Mouse (Mus musculus) layer of hippocampus, postnatal 14 days (tissue): ENCODE measurements around the gene Exosc5. TPM values are rescaled to one million over a fixed set of nuclear protein-coding genes. Genes with fewer than 3 reads are reported as not detected.

Source experiments
- DNase-seq, 2 experiments: peaks; one replicate each; pipeline ENCODE4 v3.0.0; 2021 to 2022; ENCODE audit warnings: low spot score in 2 of 2, mixed read lengths in 1 of 2
- total RNA-seq, 2 experiments: library from RNA; stranded (reverse); gene quantifications; 2 replicates each; pipeline ENCODE4 v1.2.3; 2021

Gene Exosc5
- total RNA-seq, 2 experiments from 2014 or later: 29.3 to 29.8 TPM

- DNase-seq: no peak
Measured at GRCm38 (mm10) chr7:25704716-25705364, 45.9 kb downstream of the Exosc5 start.

- no peak for DNase-seq
Measured at GRCm38 (mm10) chr7:25705801-25706251, 46.9 kb downstream of the Exosc5 start.

- DNase-seq: no peak
Measured at GRCm38 (mm10) chr7:25706578-25707170, 47.7 kb downstream of the Exosc5 start.

GRCm38 (mm10) chr7:25707581-25708292, 48.8 kb downstream of the Exosc5 start:
- DNase-seq: no peak

- peak in 1 of 2 experiments; percentile 53 for DNase-seq
Measured at GRCm38 (mm10) chr7:25709961-25710360, 51.0 kb downstream of the Exosc5 start.

GRCm38 (mm10) chr7:25710519-25711130, 51.7 kb downstream of the Exosc5 start:
- no peak for DNase-seq

GRCm38 (mm10) chr7:25711165-25711564, 52.2 kb downstream of the Exosc5 start:
- DNase-seq: no peak

- DNase-seq: no peak
Measured at GRCm38 (mm10) chr7:25711731-25712197, 52.8 kb downstream of the Exosc5 start.

GRCm38 (mm10) chr7:25712801-25713200, 53.8 kb downstream of the Exosc5 start:
- no peak for DNase-seq

GRCm38 (mm10) chr7:25714581-25714980, 55.6 kb downstream of the Exosc5 start:
- no peak for DNase-seq

GRCm38 (mm10) chr7:25715731-25716271, 56.8 kb downstream of the Exosc5 start:
- DNase-seq: peak; percentile 62 to 70

GRCm38 (mm10) chr7:25717478-25717877, 58.5 kb downstream of the Exosc5 start:
- DNase-seq: no peak

- DNase-seq: peak; percentile 95 to 97
Measured at GRCm38 (mm10) chr7:25718788-25719417, 59.9 kb downstream of the Exosc5 start, which contains the start of gene Ccdc97. TSS of gene Ccdc97 (minus strand) at chr7:25719088.

- DNase-seq: peak; percentile 77 to 82
Measured at GRCm38 (mm10) chr7:25719761-25720610, 61.0 kb downstream of the Exosc5 start.

GRCm38 (mm10) chr7:25720760-25721159, 61.8 kb downstream of the Exosc5 start:
- DNase-seq: no peak

Other genes with a start within 250 kb of the Exosc5 start
- gene Cxcl17, start 246.3 kb upstream of the Exosc5 start, total RNA-seq: not detected
- gene Ceacam1, start 181.6 kb upstream of the Exosc5 start, total RNA-seq: 1 to 10 TPM; 2.5 to 3.1 TPM
- under 1 TPM; 0.14 to 0.23 TPM for gene Ceacam2, start 119.3 kb upstream of the Exosc5 start, total RNA-seq
- under 1 TPM in 1 of 2 experiments, not detected in 1; 0.57 TPM for gene Erich4, start 43.3 kb upstream of the Exosc5 start, total RNA-seq
- gene Dmac2, start 39.8 kb upstream of the Exosc5 start, total RNA-seq: 10 to 100 TPM; 37.3 to 39.2 TPM
- gene B3gnt8, start 32.5 kb upstream of the Exosc5 start, total RNA-seq: 1 to 10 TPM; 1.9 to 2.0 TPM
- 10 to 100 TPM; 38.3 to 42.6 TPM for gene Bckdha, start 183 bp upstream of the Exosc5 start, total RNA-seq
- gene Tmem91, start 16.0 kb downstream of the Exosc5 start, total RNA-seq: 10 to 100 TPM; 16.4 to 29.3 TPM
- gene B9d2, start 21.6 kb downstream of the Exosc5 start, total RNA-seq: 10 to 100 TPM; 21.9 to 25.3 TPM
- gene Tgfb1, start 27.8 kb downstream of the Exosc5 start, total RNA-seq: 1 to 10 TPM; 8.1 to 8.9 TPM
- gene Ccdc97, start 59.9 kb downstream of the Exosc5 start, total RNA-seq: 10 to 100 TPM; 50.1 to 50.5 TPM
- gene Hnrnpul1, start 95.6 kb downstream of the Exosc5 start, total RNA-seq: 100 to 1,000 TPM; 114 to 119 TPM
- gene Axl, start 129.5 kb downstream of the Exosc5 start, total RNA-seq: 10 to 100 TPM; 46.7 to 47.9 TPM
- gene Cyp2s1, start 157.7 kb downstream of the Exosc5 start, total RNA-seq: 1 to 10 TPM; 1.3 to 1.9 TPM
- not detected for gene Cyp2b10, start 238.5 kb downstream of the Exosc5 start, total RNA-seq